Mouse (Mus musculus): ENCODE measurements around the gene Rnf187. TPM values are rescaled to one million over a fixed set of nuclear protein-coding genes. Genes with fewer than 3 reads are reported as not detected.

Rnf187 gene
- polyA plus RNA-seq, 1 experiment from 2014 or later, result 249 TPM

DNA sequence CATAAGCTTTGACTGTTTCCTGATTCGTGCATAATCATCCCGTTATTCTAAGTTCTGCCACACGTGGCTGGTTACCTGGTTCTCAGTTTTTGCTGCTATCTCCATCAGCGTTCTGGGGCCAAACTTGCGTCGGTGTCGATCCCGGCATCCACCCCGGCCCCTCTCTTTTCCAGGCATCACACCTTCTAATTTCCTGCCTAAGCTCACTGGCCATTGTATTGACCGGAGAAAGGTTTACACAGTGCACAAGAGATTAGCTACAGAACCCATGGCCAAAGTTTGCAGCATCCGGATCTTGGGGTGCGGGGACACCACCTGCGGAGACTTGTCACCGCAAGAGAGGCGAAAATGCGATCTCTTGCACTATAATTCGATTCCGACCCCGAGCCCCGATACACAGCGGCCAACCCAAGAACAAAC is 38.9 kb upstream of the Rnf187 start:
- H3K4me3 ChIP-seq (replicated peaks; ENCODE audit: low read depth, low read length), result peak overlapping the region; percentile 67
- H3K4me2 ChIP-seq (ENCODE audit: low read length), result peak overlapping the region; percentile 95
- peaks cover 24% of the 10 kb centered on the region; the same call in 1 of the 2 replicates for H3K4me1 ChIP-seq (replicated peaks; ENCODE audit: insufficient read depth, low read length)
- ATAC-seq (replicated peaks; ENCODE audit: low FRiP score, low read depth) (peak; percentile 5; the same call in 1 of the 2 replicates), DNase-seq (ENCODE audit: low spot score) (no peak)
- H3K9ac ChIP-seq (ENCODE audit: low read depth, low read length), result peak overlapping the region; percentile 90
- TF ChIP-seq CTCF (IDR thresholded peaks at IDR 0.05; ENCODE audit: low read depth), result no peak
- peaks cover 7% of the 10 kb centered on the region; the same call in 1 of the 2 replicates for H3K36me3 ChIP-seq (ENCODE audit: insufficient read depth, low read length)
- H3K27ac ChIP-seq, result peak overlapping the region; percentile 91
- H3K27me3 ChIP-seq (ENCODE audit: insufficient read depth, low read length), result no peaks in the 10 kb centered on the region
- no peaks in the 10 kb centered on the region for H3K9me3 ChIP-seq (replicated peaks; ENCODE audit: low read length)
- under 1% methylated on average over 21 of the region's 21 CpGs for WGBS

DNA sequence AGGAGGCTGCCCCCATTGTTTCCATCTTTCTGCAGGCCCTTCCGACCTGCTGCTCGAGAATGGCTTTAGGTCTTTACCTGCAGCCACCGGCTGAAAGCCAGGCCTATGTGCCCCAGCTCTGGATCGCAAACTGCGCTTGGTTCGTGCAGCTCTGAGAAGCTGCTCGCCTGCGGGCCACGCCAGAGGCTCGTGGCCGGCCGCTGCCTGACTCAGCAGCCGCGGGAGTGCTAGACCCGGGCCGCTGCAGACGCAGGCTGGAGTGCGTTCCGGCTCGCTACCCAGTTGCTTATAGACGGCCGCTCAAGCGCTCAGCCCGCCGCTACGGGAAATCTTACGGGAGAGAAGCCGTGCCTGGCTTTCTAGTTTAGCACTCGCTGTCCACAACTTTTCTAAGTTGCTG is 38.4 kb upstream of the Rnf187 start:
- Histone ChIP-seq H3K9ac (ENCODE audit: low read depth, low read length) (peak overlapping the region; percentile 90), H3K27me3 (ENCODE audit: insufficient read depth, low read length) (no peaks in the 10 kb centered on the region), H3K36me3 (ENCODE audit: insufficient read depth, low read length) (0 out of 2 replicates have a peak, but pooled peaks cover 2% of the 10 kb centered on the region), H3K4me3 (replicated peaks; ENCODE audit: low read depth, low read length) (peak overlapping the region; percentile 67), H3K27ac (peak overlapping the region; percentile 91), H3K4me2 (ENCODE audit: low read length) (peak overlapping the region; percentile 95), H3K4me1 (replicated peaks; ENCODE audit: insufficient read depth, low read length) (peaks cover 24% of the 10 kb centered on the region; the same call in 1 of the 2 replicates), H3K9me3 (replicated peaks; ENCODE audit: low read length) (no peaks in the 10 kb centered on the region)
- under 1% methylated on average over 29 of the region's 29 CpGs for WGBS
- ATAC-seq (replicated peaks; ENCODE audit: low FRiP score, low read depth) (0 out of 2 replicates have a peak, but pooled peaks have one; percentile 18), DNase-seq (ENCODE audit: low spot score) (peak; percentile 42)
- no peak for TF ChIP-seq CTCF (IDR thresholded peaks at IDR 0.05; ENCODE audit: low read depth)

DNA sequence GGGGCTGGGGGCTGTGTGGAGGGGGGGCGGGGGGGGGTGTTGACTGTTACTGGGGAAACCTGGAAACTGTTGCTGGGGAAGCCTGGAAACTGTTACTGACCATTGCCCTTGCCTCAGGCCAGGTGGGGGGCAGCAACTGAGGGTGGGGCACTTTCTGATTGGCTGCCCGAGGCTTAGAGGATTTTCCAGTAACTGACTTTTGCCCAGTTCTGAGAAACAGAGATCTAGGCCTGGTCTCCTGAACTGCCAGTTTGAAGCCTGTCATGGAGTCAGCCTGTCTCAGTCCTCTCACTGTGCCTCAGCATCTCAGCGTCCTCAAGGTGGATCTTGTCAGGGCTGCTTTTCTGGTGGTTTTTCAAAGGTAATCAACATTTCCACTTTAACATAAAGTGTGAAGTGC is 35.7 kb upstream of the Rnf187 start:
- no peak overlapping the region for H3K4me2 ChIP-seq (ENCODE audit: low read length)
- no peak for DNase-seq (ENCODE audit: low spot score)
- H3K9me3 ChIP-seq (replicated peaks; ENCODE audit: low read length), result no peaks in the 10 kb centered on the region
- no peak for TF ChIP-seq CTCF (IDR thresholded peaks at IDR 0.05; ENCODE audit: low read depth)
- 95% methylated on average over 3 of the region's 3 CpGs for WGBS
- H3K36me3 ChIP-seq (ENCODE audit: insufficient read depth, low read length), result no peaks in the 10 kb centered on the region
- H3K27ac ChIP-seq, result no peak overlapping the region
- H3K4me1 ChIP-seq (replicated peaks; ENCODE audit: insufficient read depth, low read length), result peaks cover 20% of the 10 kb centered on the region
- no peaks in the 10 kb centered on the region for H3K27me3 ChIP-seq (ENCODE audit: insufficient read depth, low read length)
- ATAC-seq (replicated peaks; ENCODE audit: low FRiP score, low read depth), result no peak
- no peak overlapping the region for H3K4me3 ChIP-seq (replicated peaks; ENCODE audit: low read depth, low read length)
- H3K9ac ChIP-seq (ENCODE audit: low read depth, low read length), result no peak overlapping the region

DNA sequence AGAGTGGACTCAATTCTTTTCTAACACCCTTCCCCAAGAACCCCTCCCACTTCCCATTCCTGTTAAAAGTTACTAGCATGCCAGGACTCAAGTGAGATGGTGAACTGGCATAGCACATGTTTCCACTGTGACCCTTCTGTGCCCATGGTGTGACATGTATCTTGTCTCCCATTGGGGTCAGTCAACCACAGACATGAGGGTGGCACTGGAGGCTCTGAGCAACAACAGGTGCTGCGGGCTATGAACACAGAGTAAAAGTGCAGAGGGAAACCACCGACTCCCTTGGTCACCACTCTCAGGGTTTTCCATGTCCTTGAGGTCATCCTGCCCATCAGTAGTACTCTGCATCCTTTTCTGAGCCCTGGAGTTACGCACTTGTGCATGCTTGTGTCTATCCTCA is 33.1 kb upstream of the Rnf187 start:
- no peak overlapping the region for H3K4me2 ChIP-seq (ENCODE audit: low read length)
- H3K4me3 ChIP-seq (replicated peaks; ENCODE audit: low read depth, low read length), result no peak overlapping the region
- no peaks in the 10 kb centered on the region for H3K36me3 ChIP-seq (ENCODE audit: insufficient read depth, low read length)
- no peak for TF ChIP-seq CTCF (IDR thresholded peaks at IDR 0.05; ENCODE audit: low read depth)
- no peak overlapping the region for H3K9ac ChIP-seq (ENCODE audit: low read depth, low read length)
- DNase-seq (ENCODE audit: low spot score) (no peak), ATAC-seq (replicated peaks; ENCODE audit: low FRiP score, low read depth) (no peak)
- H3K9me3 ChIP-seq (replicated peaks; ENCODE audit: low read length), result no peaks in the 10 kb centered on the region
- no peak overlapping the region for H3K27ac ChIP-seq
- WGBS, result 92% methylated on average over 3 of the region's 3 CpGs
- H3K27me3 ChIP-seq (ENCODE audit: insufficient read depth, low read length), result no peaks in the 10 kb centered on the region
- peaks cover 17% of the 10 kb centered on the region for H3K4me1 ChIP-seq (replicated peaks; ENCODE audit: insufficient read depth, low read length)

DNA sequence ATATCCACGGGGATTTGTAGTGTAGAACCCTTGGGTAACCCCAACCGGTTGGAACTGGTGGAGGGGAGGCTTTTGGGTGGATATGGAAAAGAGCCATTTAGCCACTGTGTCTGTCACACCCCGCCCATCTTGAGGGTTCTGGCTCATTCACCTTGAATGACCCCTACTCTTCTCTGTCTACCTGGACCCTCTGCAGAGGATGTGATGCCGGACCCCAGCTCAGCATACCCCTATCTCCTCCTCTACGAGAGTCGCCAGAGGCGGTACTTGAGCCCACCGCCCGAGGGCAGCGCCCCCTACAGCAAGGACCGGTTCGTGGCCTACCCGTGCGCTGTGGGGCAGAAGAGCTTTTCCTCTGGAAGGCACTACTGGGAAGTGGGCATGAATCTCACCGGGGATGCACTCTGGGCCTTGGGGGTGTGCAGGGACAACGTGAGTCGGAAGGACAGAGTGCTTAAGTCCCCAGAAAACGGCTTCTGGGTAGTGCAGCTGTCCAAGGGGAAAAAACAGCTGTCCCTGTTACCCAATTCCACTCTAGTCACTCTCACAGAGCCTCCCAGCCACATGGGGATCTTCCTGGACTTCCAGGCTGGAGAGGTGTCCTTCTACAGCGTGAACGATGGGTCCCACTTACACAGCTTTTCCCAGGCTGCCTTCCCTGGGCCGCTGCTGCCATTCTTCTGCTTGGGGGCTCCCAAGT is 32.3 kb upstream of the Rnf187 start:
- WGBS, result 90% methylated on average over 21 of the region's 21 CpGs
- peak; percentile 24; the same call in 1 of the 2 replicates for TF ChIP-seq CTCF (IDR thresholded peaks at IDR 0.05; ENCODE audit: low read depth)
- Histone ChIP-seq H3K27me3 (ENCODE audit: insufficient read depth, low read length) (no peaks in the 10 kb centered on the region), H3K36me3 (ENCODE audit: insufficient read depth, low read length) (no peaks in the 10 kb centered on the region), H3K27ac (peak overlapping the region; percentile 88; the same call in 1 of the 2 replicates), H3K4me1 (replicated peaks; ENCODE audit: insufficient read depth, low read length) (peaks cover 17% of the 10 kb centered on the region), H3K9ac (ENCODE audit: low read depth, low read length) (no peak overlapping the region), H3K4me3 (replicated peaks; ENCODE audit: low read depth, low read length) (no peak overlapping the region), H3K9me3 (replicated peaks; ENCODE audit: low read length) (no peaks in the 10 kb centered on the region), H3K4me2 (ENCODE audit: low read length) (no peak overlapping the region)
- ATAC-seq (replicated peaks; ENCODE audit: low FRiP score, low read depth), result no peak; the same call in 1 of the 2 replicates
- DNase-seq (ENCODE audit: low spot score), result no peak

DNA sequence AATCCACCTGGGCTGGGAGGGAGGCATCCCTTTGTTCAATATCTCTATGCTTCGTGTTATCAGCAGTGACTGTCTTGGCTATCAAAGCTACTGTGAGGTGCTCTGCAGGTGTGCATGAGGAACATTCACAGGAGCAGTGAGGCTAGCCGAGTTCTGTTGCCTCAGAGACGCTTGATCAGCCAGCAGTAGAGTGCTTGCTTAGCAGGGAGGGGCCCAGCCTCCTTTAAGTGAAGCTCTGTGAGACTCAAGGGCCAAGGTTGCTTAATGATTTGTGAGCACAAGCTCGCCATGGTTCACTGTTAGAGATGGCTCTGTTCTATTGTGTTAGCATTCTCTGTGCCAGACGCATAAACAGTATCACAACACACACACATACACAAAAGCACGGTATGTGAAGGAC is 30.9 kb upstream of the Rnf187 start:
- no peak overlapping the region for H3K4me3 ChIP-seq (replicated peaks; ENCODE audit: low read depth, low read length)
- no peak for TF ChIP-seq CTCF (IDR thresholded peaks at IDR 0.05; ENCODE audit: low read depth)
- peaks cover 20% of the 10 kb centered on the region for H3K4me1 ChIP-seq (replicated peaks; ENCODE audit: insufficient read depth, low read length)
- DNase-seq (ENCODE audit: low spot score), result peak; percentile 72
- no peaks in the 10 kb centered on the region for H3K36me3 ChIP-seq (ENCODE audit: insufficient read depth, low read length)
- 41% methylated on average over 6 of the region's 6 CpGs for WGBS
- H3K4me2 ChIP-seq (ENCODE audit: low read length), result no peak overlapping the region
- peak; percentile 52 for ATAC-seq (replicated peaks; ENCODE audit: low FRiP score, low read depth)
- H3K27ac ChIP-seq, result peak overlapping the region; percentile 88
- no peak overlapping the region for H3K9ac ChIP-seq (ENCODE audit: low read depth, low read length)
- no peaks in the 10 kb centered on the region for H3K27me3 ChIP-seq (ENCODE audit: insufficient read depth, low read length)
- H3K9me3 ChIP-seq (replicated peaks; ENCODE audit: low read length), result no peaks in the 10 kb centered on the region
